Mouse (Mus musculus): ENCODE results near the gene Cpt1a.

- TF ChIP-seq POLR2A (IDR thresholded peaks at IDR 0.05; ENCODE audit: borderline replicate concordance, low read depth, low read length) (no peak), CTCF (IDR thresholded peaks at IDR 0.05; ENCODE audit: low read depth, low read length) (no peak)
Measured at GRCm38 (mm10) chr19:3376966-3377715, 55.0 kb downstream of the Cpt1a start.
